30 mouse cellular contexts compared by ENCODE assay signal in genomic region chr9:16304949-16305348, GRCm38 (mm10).
DNase-seq lines count a peak whose midpoint lies in the region; ATAC-seq and TF ChIP-seq lines count a peak whose summit lies in the region.
"Had no signal": no experiment of that assay in that cellular context is flagged by ENCODE, and none has a peak within 500 bp of the region (broad histone marks: within the 10 kb centered on the region; RNA-seq: fewer than 3 reads in every experiment).

No protein-coding gene starts in this region.

- 0 out of 2 replicates have a peak overlapping the region, but pooled peaks have one; percentile 11 for H3K27ac ChIP-seq in forebrain, embryonic 12.5 days
- H3K27ac ChIP-seq in forebrain, postnatal 0 days (ENCODE audit: low read depth, low read length): no peak overlapping the region
- no peak overlapping the region for H3K27ac ChIP-seq in hindbrain, embryonic 15.5 days (replicated peaks)
- no peak overlapping the region for H3K27ac ChIP-seq in hindbrain, embryonic 14.5 days
- peak overlapping the region; percentile 82 for H3K27ac ChIP-seq in macrophage
- H3K27ac ChIP-seq in neural tube, embryonic 13.5 days (replicated peaks): 0 out of 2 replicates have a peak overlapping the region, but pooled peaks have one; percentile 34
- H3K27ac ChIP-seq: kidney, embryonic 15.5 days; left cerebral cortex, adult 2 months; limb, embryonic 13.5 days; lung, embryonic 15.5 days had no signal

- ATAC-seq in forebrain, embryonic 12.5 days (ENCODE audit: low FRiP score): peak; percentile 44; the same call in 1 of the 2 replicates
- no peak for ATAC-seq in forebrain, postnatal 0 days
- ATAC-seq in hindbrain, embryonic 15.5 days (ENCODE audit: low FRiP score, low read depth): peak; percentile 35; the same call in 1 of the 2 replicates
- no peak for ATAC-seq in hindbrain, embryonic 14.5 days (ENCODE audit: low FRiP score)
- ATAC-seq in neural tube, embryonic 13.5 days (ENCODE audit: low read depth): 0 out of 2 replicates have a peak, but pooled peaks have one; percentile 54
- ATAC-seq: inflammation-experienced regulatory T-cells, adult 6 months; Patski had no signal

- no peaks in the 10 kb centered on the region for H3K9me3 ChIP-seq in forebrain, embryonic 12.5 days
- no peaks in the 10 kb centered on the region for H3K9me3 ChIP-seq in forebrain, postnatal 0 days (ENCODE audit: low read length)
- no peaks in the 10 kb centered on the region for H3K9me3 ChIP-seq in hindbrain, embryonic 15.5 days
- H3K9me3 ChIP-seq in hindbrain, embryonic 14.5 days (ENCODE audit: control insufficient read depth, low read length): no peaks in the 10 kb centered on the region
- H3K9me3 ChIP-seq in neural tube, embryonic 13.5 days: no peaks in the 10 kb centered on the region
- H3K9me3 ChIP-seq: embryonic facial prominence, embryonic 13.5 days; G1E; kidney, embryonic 15.5 days; limb, embryonic 13.5 days; lung, embryonic 15.5 days; stomach, embryonic 15.5 days had no signal

- no peak overlapping the region for H3K9ac ChIP-seq in forebrain, embryonic 12.5 days
- no peak overlapping the region for H3K9ac ChIP-seq in forebrain, postnatal 0 days
- no peak overlapping the region for H3K9ac ChIP-seq in hindbrain, embryonic 15.5 days
- H3K9ac ChIP-seq in hindbrain, embryonic 14.5 days: no peak overlapping the region
- H3K9ac ChIP-seq in neural tube, embryonic 13.5 days: no peak overlapping the region
- H3K9ac ChIP-seq: embryonic facial prominence, embryonic 13.5 days; kidney, embryonic 15.5 days; limb, embryonic 13.5 days; lung, embryonic 15.5 days; stomach, embryonic 15.5 days had no signal

- peaks cover 17% of the 10 kb centered on the region for H3K4me1 ChIP-seq in forebrain, embryonic 12.5 days
- peaks cover 12% of the 10 kb centered on the region; the same call in 1 of the 2 replicates for H3K4me1 ChIP-seq in forebrain, postnatal 0 days (ENCODE audit: insufficient read depth)
- peaks cover 21% of the 10 kb centered on the region for H3K4me1 ChIP-seq in hindbrain, embryonic 15.5 days (replicated peaks)
- peaks cover 20% of the 10 kb centered on the region for H3K4me1 ChIP-seq in hindbrain, embryonic 14.5 days (replicated peaks; ENCODE audit: control insufficient read depth, insufficient read depth, low read length)
- H3K4me1 ChIP-seq in neural tube, embryonic 13.5 days (replicated peaks): peaks cover 44% of the 10 kb centered on the region
- H3K4me1 ChIP-seq: kidney, embryonic 15.5 days; lung, embryonic 15.5 days; stomach, embryonic 15.5 days had no signal

- H3K27me3 ChIP-seq in forebrain, embryonic 12.5 days: no peaks in the 10 kb centered on the region
- no peaks in the 10 kb centered on the region for H3K27me3 ChIP-seq in forebrain, postnatal 0 days (ENCODE audit: insufficient read depth, low read length)
- no peaks in the 10 kb centered on the region for H3K27me3 ChIP-seq in hindbrain, embryonic 15.5 days
- no peaks in the 10 kb centered on the region for H3K27me3 ChIP-seq in hindbrain, embryonic 14.5 days (ENCODE audit: control insufficient read depth, insufficient read depth, low read length)
- no peaks in the 10 kb centered on the region for H3K27me3 ChIP-seq in neural tube, embryonic 13.5 days
- H3K27me3 ChIP-seq: embryonic facial prominence, embryonic 13.5 days; kidney, embryonic 15.5 days; limb, embryonic 13.5 days; lung, embryonic 15.5 days; stomach, embryonic 15.5 days had no signal

- no peak for DNase-seq in forebrain, postnatal 0 days
- DNase-seq in hindbrain, embryonic 14.5 days (ENCODE audit: low spot score): no peak
- DNase-seq in urinary bladder, adult 2 months (ENCODE audit: low spot score): no peak
- no peak for DNase-seq in MN1 (ENCODE audit: low spot score)
- DNase-seq: adrenal gland, postnatal 10 days; cerebellum, adult 11 months; cerebellum, adult 9-10 months; cerebellum, postnatal 36 days; gastrocnemius, postnatal 14 days; heart, adult 11 months; kidney, adult 18-20 months; kidney, postnatal 25 days; right cerebral cortex, postnatal 25 days; thymus, postnatal 14 days had no signal

- no peak for TF ChIP-seq CTCF in forebrain, postnatal 0 days (IDR thresholded peaks at IDR 0.05; ENCODE audit: low read depth)

- no peaks in the 10 kb centered on the region for H3K36me3 ChIP-seq in forebrain, embryonic 12.5 days (replicated peaks)
- no peaks in the 10 kb centered on the region for H3K36me3 ChIP-seq in forebrain, postnatal 0 days (ENCODE audit: insufficient read depth)
- no peaks in the 10 kb centered on the region for H3K36me3 ChIP-seq in hindbrain, embryonic 15.5 days
- H3K36me3 ChIP-seq in hindbrain, embryonic 14.5 days (replicated peaks; ENCODE audit: control insufficient read depth, insufficient read depth): no peaks in the 10 kb centered on the region
- no peaks in the 10 kb centered on the region for H3K36me3 ChIP-seq in macrophage (ENCODE audit: inconsistent target)
- H3K36me3 ChIP-seq in neural tube, embryonic 13.5 days: no peaks in the 10 kb centered on the region
- H3K36me3 ChIP-seq: embryonic facial prominence, embryonic 13.5 days; G1E; kidney, embryonic 15.5 days; limb, embryonic 13.5 days; lung, embryonic 15.5 days; stomach, embryonic 15.5 days had no signal

- H3K4me2 ChIP-seq in forebrain, embryonic 12.5 days: no peak overlapping the region
- no peak overlapping the region for H3K4me2 ChIP-seq in forebrain, postnatal 0 days (ENCODE audit: low read depth)
- H3K4me2 ChIP-seq in hindbrain, embryonic 15.5 days: no peak overlapping the region
- no peak overlapping the region for H3K4me2 ChIP-seq in hindbrain, embryonic 14.5 days (replicated peaks)
- H3K4me2 ChIP-seq in neural tube, embryonic 13.5 days: no peak overlapping the region
- H3K4me2 ChIP-seq: embryonic facial prominence, embryonic 13.5 days; heart, embryonic 11.5 days; kidney, embryonic 15.5 days; limb, embryonic 13.5 days; liver, embryonic 11.5 days; lung, embryonic 15.5 days; stomach, embryonic 15.5 days had no signal

- H3K4me3 ChIP-seq in forebrain, embryonic 12.5 days (replicated peaks): no peak overlapping the region
- H3K4me3 ChIP-seq in forebrain, postnatal 0 days (ENCODE audit: low read depth, low read length): no peak overlapping the region
- H3K4me3 ChIP-seq in hindbrain, embryonic 15.5 days: no peak overlapping the region
- no peak overlapping the region for H3K4me3 ChIP-seq in hindbrain, embryonic 14.5 days (replicated peaks; ENCODE audit: low read length)
- no peak overlapping the region for H3K4me3 ChIP-seq in macrophage (ENCODE audit: inconsistent target)
- H3K4me3 ChIP-seq in neural tube, embryonic 13.5 days: no peak overlapping the region
- H3K4me3 ChIP-seq: embryonic facial prominence, embryonic 13.5 days; erythroblast, embryonic 14.5 days; kidney, embryonic 15.5 days; left cerebral cortex, adult 2 months; limb, embryonic 13.5 days; lung, embryonic 15.5 days; stomach, embryonic 15.5 days had no signal

- 51% methylated on average over 2 of the region's 2 CpGs for WGBS in forebrain, embryonic 12.5 days
- 43% methylated on average over 2 of the region's 2 CpGs for WGBS in forebrain, postnatal 0 days
- 44% methylated on average over 2 of the region's 2 CpGs for WGBS in hindbrain, embryonic 15.5 days
- WGBS in hindbrain, embryonic 14.5 days: 52% methylated on average over 2 of the region's 2 CpGs
- WGBS in macrophage (ENCODE audit: missing documents): 100% methylated on average over 2 of the region's 2 CpGs
- 45% methylated on average over 2 of the region's 2 CpGs for WGBS in neural tube, embryonic 13.5 days

- no peaks in the 10 kb centered on the region for H3K79me2 ChIP-seq in macrophage (ENCODE audit: inconsistent target)

Comparison
In these comparisons a context has a peak if more than half of its experiments do, and no peak if none do; other contexts are left out.
1. ATAC-seq: peak in forebrain, embryonic 12.5 days (single experiment), hindbrain, embryonic 15.5 days (single experiment) and neural tube, embryonic 13.5 days (single experiment); none in forebrain, postnatal 0 days (single experiment) and hindbrain, embryonic 14.5 days (single experiment).
2. H3K27ac ChIP-seq: peak in forebrain, embryonic 12.5 days (single experiment), macrophage (single experiment) and neural tube, embryonic 13.5 days (single experiment); none in forebrain, postnatal 0 days (single experiment), hindbrain, embryonic 15.5 days (single experiment) and hindbrain, embryonic 14.5 days (single experiment).